Mouse (Mus musculus) neural tube, embryonic 12.5 days (tissue): Measurements from ENCODE around the gene 4930562C15Rik. TPM values are rescaled to one million over a fixed set of nuclear protein-coding genes. Genes with fewer than 3 reads are reported as not detected.

ENCODE experiments used
- ATAC-seq: fragments of 200-750 bp; cut with Nextera tagmentation; 2 replicates; pipeline ENCODE4 v1.8.0; 2017; ENCODE audit warnings: low read depth, mild to moderate bottlenecking, moderate TSS enrichment, moderate library complexity; ENCODE audit not compliant: low FRiP score
- H3K27ac ChIP-seq: fragments of 300-500 bp; sonication (generic); 2 replicates; pipeline ENCODE4 v1.5.1; 2016
- H3K27me3 ChIP-seq: fragments of 300-500 bp; sonication (generic); replicated peaks from 2 replicates; pipeline ENCODE4 v1.6.1; 2016; ENCODE audit warnings: mild to moderate bottlenecking
- H3K36me3 ChIP-seq: fragments of 300-500 bp; sonication (generic); 2 replicates; pipeline ENCODE4 v1.6.1; 2016; ENCODE audit warnings: mild to moderate bottlenecking
- H3K4me1 ChIP-seq: fragments of 300-500 bp; sonication (generic); 2 replicates; pipeline ENCODE4 v1.6.1; 2016
- H3K4me2 ChIP-seq: fragments of 300-500 bp; sonication (generic); replicated peaks from 2 replicates; pipeline ENCODE4 v1.6.1; 2016; ENCODE audit warnings: mild to moderate bottlenecking
- H3K4me3 ChIP-seq: fragments of 300-500 bp; sonication (generic); 2 replicates; pipeline ENCODE4 v1.5.1; 2016
- H3K9ac ChIP-seq: fragments of 300-500 bp; sonication (generic); 2 replicates; pipeline ENCODE4 v1.6.1; 2016; ENCODE audit warnings: mild to moderate bottlenecking
- H3K9me3 ChIP-seq: fragments of 300-500 bp; sonication (generic); 2 replicates; pipeline ENCODE4 v1.6.1; 2016; ENCODE audit warnings: mild to moderate bottlenecking
- WGBS: fragments of 180-500 bp; shearing (Covaris S2); methylation state at CpG from one replicate; pipeline ENCODE4 v1.1.7; 2016; 5-methylcytosine and 5-hydroxymethylcytosine counted together
- polyA plus RNA-seq: library from polyadenylated mRNA; unstranded; fragments of >200 nt; fragmentation: Nextera tagmentation; extraction: Ambion mirVana; gene quantifications from 2 replicates; pipeline ENCODE4 v1.2.1, GENCODE M21; 2016

4930562C15Rik gene
- polyA plus RNA-seq, 1 experiment from 2014 or later: 0.27 TPM

GRCm38 (mm10) chr16:4912907-4913782, 77.9 kb downstream of the 4930562C15Rik start:
- WGBS: 72% methylated on average over 11 of the region's 11 CpGs
- Histone ChIP-seq H3K9ac (no peak overlapping the region), H3K36me3 (peaks cover 55% of the 10 kb centered on the region)

GRCm38 (mm10) chr16:4913783-4914735, 78.8 kb downstream of the 4930562C15Rik start:
- Histone ChIP-seq H3K4me3 (no peak overlapping the region), H3K36me3 (peaks cover 52% of the 10 kb centered on the region), H3K4me2 (no peak overlapping the region), H3K9me3 (no peaks in the 10 kb centered on the region), H3K27ac (no peak overlapping the region), H3K9ac (no peak overlapping the region), H3K4me1 (no peaks in the 10 kb centered on the region), H3K27me3 (no peaks in the 10 kb centered on the region)
- ATAC-seq: peak; percentile 58
- 42% methylated on average over 12 of the region's 12 CpGs for WGBS

More at GRCm38 (mm10) chr16:4912907-4913782, 77.9 kb downstream of the 4930562C15Rik start:
- no peak overlapping the region for H3K4me3 ChIP-seq
- no peaks in the 10 kb centered on the region for H3K27me3 ChIP-seq
- H3K27ac ChIP-seq: no peak overlapping the region; the same call in 1 of the 2 replicates
- H3K4me2 ChIP-seq: no peak overlapping the region
- H3K9me3 ChIP-seq: no peaks in the 10 kb centered on the region
- H3K4me1 ChIP-seq: no peaks in the 10 kb centered on the region
- ATAC-seq: 0 out of 2 replicates have a peak, but pooled peaks have one; percentile 7

- H3K4me3 ChIP-seq: no peak overlapping the region
- H3K36me3 ChIP-seq: peaks cover 52% of the 10 kb centered on the region
- 89% methylated on average over 3 of the region's 3 CpGs for WGBS
These were observed 80.7 kb downstream of the 4930562C15Rik start for GRCm38 (mm10) chr16:4915931-4916330.

GRCm38 (mm10) chr16:4916608-4917007, 81.4 kb downstream of the 4930562C15Rik start:
- H3K27me3 ChIP-seq: no peaks in the 10 kb centered on the region
- no peak for ATAC-seq
- H3K27ac ChIP-seq: no peak overlapping the region
- H3K9ac ChIP-seq: no peak overlapping the region
- no peaks in the 10 kb centered on the region for H3K4me1 ChIP-seq
- H3K4me3 ChIP-seq: no peak overlapping the region
- H3K9me3 ChIP-seq: no peaks in the 10 kb centered on the region
- peaks cover 47% of the 10 kb centered on the region for H3K36me3 ChIP-seq
- H3K4me2 ChIP-seq: no peak overlapping the region
- WGBS: 84% methylated on average over 2 of the region's 2 CpGs

More at GRCm38 (mm10) chr16:4915931-4916330, 80.7 kb downstream of the 4930562C15Rik start:
- Histone ChIP-seq H3K9me3 (no peaks in the 10 kb centered on the region), H3K27me3 (no peaks in the 10 kb centered on the region), H3K27ac (no peak overlapping the region), H3K9ac (no peak overlapping the region), H3K4me1 (no peaks in the 10 kb centered on the region), H3K4me2 (no peak overlapping the region)
- no peak for ATAC-seq

Other genes starting within 250 kb of the 4930562C15Rik start
- gene Glis2, start 240.7 kb upstream of the 4930562C15Rik start, polyA plus RNA-seq: 36.5 and 36.7 TPM in 2 replicates
- 121 and 143 TPM in 2 replicates for gene Pam16, start 210.4 kb upstream of the 4930562C15Rik start, polyA plus RNA-seq
- 10.9 and 11.3 TPM in 2 replicates for gene Vasn, start 195.5 kb upstream of the 4930562C15Rik start, polyA plus RNA-seq
- gene Dnaja3, start 195.4 kb upstream of the 4930562C15Rik start, polyA plus RNA-seq: 51.5 and 56.4 TPM in 2 replicates
- gene Coro7, start 155.6 kb upstream of the 4930562C15Rik start, polyA plus RNA-seq: 23.6 and 31.2 TPM in 2 replicates
- 98.7 and 105 TPM in 2 replicates for gene Nmral1, start 116.1 kb upstream of the 4930562C15Rik start, polyA plus RNA-seq
- gene Hmox2, start 109.1 kb upstream of the 4930562C15Rik start, polyA plus RNA-seq: 88.9 and 90.0 TPM in 2 replicates
- gene Cdip1, start 45.1 kb upstream of the 4930562C15Rik start, polyA plus RNA-seq: 97.0 and 102 TPM in 2 replicates
- 41.9 and 45.0 TPM in 2 replicates for gene Ubald1, start 44.9 kb downstream of the 4930562C15Rik start, polyA plus RNA-seq
- 92.5 and 93.3 TPM in 2 replicates for gene Mgrn1, start 50.8 kb downstream of the 4930562C15Rik start, polyA plus RNA-seq
- 124 and 125 TPM in 2 replicates for gene Nudt16l1, start 103.3 kb downstream of the 4930562C15Rik start, polyA plus RNA-seq
- 60.3 and 66.5 TPM in 2 replicates for gene Anks3, start 128.8 kb downstream of the 4930562C15Rik start, polyA plus RNA-seq
- not detected in 2 replicates for gene Sept12, start 162.4 kb downstream of the 4930562C15Rik start, polyA plus RNA-seq
- 1.1 TPM in 1 of 2 replicates, not detected in the other for gene Smim22, start 171.9 kb downstream of the 4930562C15Rik start, polyA plus RNA-seq
- 121 and 124 TPM in 2 replicates for gene Rogdi, start 178.1 kb downstream of the 4930562C15Rik start, polyA plus RNA-seq
- gene Glyr1, start 214.4 kb downstream of the 4930562C15Rik start, polyA plus RNA-seq: 217 and 234 TPM in 2 replicates
- gene Ubn1, start 214.6 kb downstream of the 4930562C15Rik start, polyA plus RNA-seq: 25.2 and 25.5 TPM in 2 replicates